Mouse (Mus musculus) limb, embryonic 10.5 days (tissue): ENCODE results near the gene Atxn1. TPM values are rescaled to one million over a fixed set of nuclear protein-coding genes. Genes with fewer than 3 reads are reported as not detected.

Experiments
- DNase-seq: peaks from one replicate; pipeline ENCODE4 v3.0.0-alpha.2; 2017; ENCODE audit warnings: low spot score
- H3K27ac ChIP-seq: fragments of 300-500 bp; sonication (generic); 2 replicates; pipeline ENCODE4 v1.5.1; 2016; ENCODE audit warnings: mild to moderate bottlenecking
- H3K27me3 ChIP-seq: fragments of 300-500 bp; sonication (generic); 2 replicates; pipeline ENCODE4 v1.6.1; 2016; ENCODE audit warnings: low read depth, mild to moderate bottlenecking; ENCODE audit not compliant: poor library complexity, severe bottlenecking
- H3K36me3 ChIP-seq: fragments of 300-500 bp; sonication (generic); 2 replicates; pipeline ENCODE4 v1.6.1; 2016; ENCODE audit warnings: mild to moderate bottlenecking, moderate library complexity
- H3K4me1 ChIP-seq: fragments of 300-500 bp; sonication (generic); 2 replicates; pipeline ENCODE4 v1.6.1; 2016
- H3K4me3 ChIP-seq: fragments of 300-500 bp; sonication (generic); 2 replicates; pipeline ENCODE4 v1.5.1; 2016; ENCODE audit warnings: mild to moderate bottlenecking, moderate library complexity
- H3K9me3 ChIP-seq: fragments of 300-500 bp; sonication (generic); replicated peaks from 2 replicates; pipeline ENCODE4 v1.6.1; 2016; ENCODE audit warnings: mild to moderate bottlenecking
- WGBS: fragments of 180-500 bp; shearing (Covaris S2); methylation state at CpG from one replicate; pipeline ENCODE4 v1.1.7; 2016; 5-methylcytosine and 5-hydroxymethylcytosine counted together
- polyA plus RNA-seq: library from polyadenylated mRNA; unstranded; fragments of >200 nt; fragmentation: Nextera tagmentation; extraction: Ambion mirVana; gene quantifications from 2 replicates; pipeline ENCODE4 v1.2.1, GENCODE M21; 2016

Atxn1 gene
- polyA plus RNA-seq, 1 experiment from 2014 or later, result 1.4 TPM

- 7% methylated on average over 24 of the region's 24 CpGs for WGBS
These were observed 448.1 kb downstream of the Atxn1 start for GRCm38 (mm10) chr13:45516501-45517393.

GRCm38 (mm10) chr13:45514832-45515422, 449.9 kb downstream of the Atxn1 start:
- Histone ChIP-seq H3K4me1 (peaks cover 48% of the 10 kb centered on the region), H3K27ac (no peak overlapping the region), H3K36me3 (no peaks in the 10 kb centered on the region), H3K4me3 (no peak overlapping the region), H3K27me3 (no peaks in the 10 kb centered on the region), H3K9me3 (no peaks in the 10 kb centered on the region)
- 54% methylated on average over 8 of the region's 8 CpGs for WGBS
- no peak for DNase-seq

More at GRCm38 (mm10) chr13:45516501-45517393, 448.1 kb downstream of the Atxn1 start:
- H3K27ac ChIP-seq, result peak overlapping the region; percentile 89
- H3K36me3 ChIP-seq, result peaks cover 3% of the 10 kb centered on the region; the same call in 1 of the 2 replicates
- H3K4me1 ChIP-seq, result peaks cover 40% of the 10 kb centered on the region
- peak overlapping the region; percentile 48 for H3K4me3 ChIP-seq
- H3K27me3 ChIP-seq, result no peaks in the 10 kb centered on the region
- DNase-seq, result peak; percentile 86
- no peaks in the 10 kb centered on the region for H3K9me3 ChIP-seq

- WGBS, result 90% methylated on average over 5 of the region's 5 CpGs
- peaks cover 48% of the 10 kb centered on the region for H3K4me1 ChIP-seq
These were observed 450.7 kb downstream of the Atxn1 start for GRCm38 (mm10) chr13:45514115-45514514.

GRCm38 (mm10) chr13:45513009-45513984, 451.5 kb downstream of the Atxn1 start:
- peaks cover 11% of the 10 kb centered on the region for H3K27me3 ChIP-seq
- DNase-seq, result no peak
- 87% methylated on average over 12 of the region's 12 CpGs for WGBS
- peaks cover 53% of the 10 kb centered on the region for H3K4me1 ChIP-seq
- H3K36me3 ChIP-seq, result no peaks in the 10 kb centered on the region
- H3K27ac ChIP-seq, result peak overlapping the region; percentile 50
- H3K4me3 ChIP-seq, result no peak overlapping the region
- H3K9me3 ChIP-seq, result no peaks in the 10 kb centered on the region

More at GRCm38 (mm10) chr13:45514115-45514514, 450.7 kb downstream of the Atxn1 start:
- H3K27me3 ChIP-seq, result peaks cover 3% of the 10 kb centered on the region; the same call in 1 of the 2 replicates
- DNase-seq, result no peak
- H3K36me3 ChIP-seq, result no peaks in the 10 kb centered on the region
- H3K4me3 ChIP-seq, result no peak overlapping the region
- no peaks in the 10 kb centered on the region for H3K9me3 ChIP-seq
- H3K27ac ChIP-seq, result 0 out of 2 replicates have a peak overlapping the region, but pooled peaks have one; percentile 31

DNA sequence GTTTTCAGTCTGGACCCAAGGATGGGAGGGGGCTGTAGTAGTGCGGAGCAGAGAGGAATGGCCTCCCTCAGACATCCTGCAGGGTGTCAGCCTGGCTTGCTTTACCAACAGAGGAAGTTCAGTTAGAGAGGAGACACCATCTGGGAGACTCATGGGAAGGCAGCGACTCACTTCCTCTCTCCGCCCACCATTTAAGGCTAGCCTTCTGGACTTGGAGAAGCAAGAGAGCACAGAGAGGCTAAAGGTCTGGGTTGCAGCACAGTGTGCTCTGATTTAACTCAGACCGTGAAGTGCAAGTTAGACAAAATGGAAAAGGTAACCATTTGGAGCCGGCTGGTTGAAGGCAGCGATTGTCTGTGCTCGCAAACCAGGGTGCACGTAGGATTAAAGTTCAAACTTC, 452.3 kb downstream of the Atxn1 start:
- H3K27me3 ChIP-seq, result peaks cover 17% of the 10 kb centered on the region
- H3K9me3 ChIP-seq, result no peaks in the 10 kb centered on the region
- H3K36me3 ChIP-seq, result no peaks in the 10 kb centered on the region
- no peak overlapping the region for H3K4me3 ChIP-seq
- peaks cover 61% of the 10 kb centered on the region for H3K4me1 ChIP-seq
- peak overlapping the region; percentile 50 for H3K27ac ChIP-seq
- 78% methylated on average over 8 of the region's 8 CpGs for WGBS
- DNase-seq, result no peak

DNA sequence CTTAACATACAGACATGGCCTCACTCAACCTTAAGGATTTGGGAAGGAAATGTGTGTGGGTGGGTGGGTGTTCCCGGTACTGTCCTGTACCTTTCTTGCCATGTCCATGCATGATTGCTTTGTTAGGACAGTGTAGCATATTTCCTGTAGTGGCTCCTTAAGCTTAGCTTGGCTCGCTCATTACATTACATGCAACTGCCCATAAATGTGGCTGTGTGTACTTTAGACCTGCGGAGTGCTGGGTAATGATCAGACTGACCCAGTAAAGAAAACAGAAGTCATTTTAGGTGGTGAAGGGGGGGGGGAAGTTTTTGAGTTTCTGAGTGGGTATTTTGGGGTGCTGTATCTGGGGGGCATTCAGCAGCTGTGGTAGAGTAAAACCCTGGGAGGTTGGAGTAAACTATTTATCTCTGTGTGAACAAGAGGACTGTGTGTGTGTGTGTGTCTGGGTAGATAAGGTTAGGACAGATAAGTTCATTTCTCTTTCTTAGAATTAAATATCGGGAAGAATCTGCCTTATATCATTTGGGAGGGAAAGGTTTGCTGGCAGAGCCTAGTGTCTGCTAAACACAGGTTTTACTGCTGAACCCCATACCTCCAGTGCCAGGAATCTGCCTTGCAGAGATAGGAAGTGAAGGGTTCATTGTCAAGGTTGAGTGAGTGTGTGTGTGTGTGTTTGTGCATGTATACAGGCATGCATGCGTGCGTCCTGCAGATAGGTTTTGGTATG, 452.9 kb downstream of the Atxn1 start:
- Histone ChIP-seq H3K4me3 (no peak overlapping the region), H3K9me3 (no peaks in the 10 kb centered on the region), H3K36me3 (no peaks in the 10 kb centered on the region), H3K27ac (peak overlapping the region; percentile 50; the same call in 1 of the 2 replicates), H3K27me3 (peaks cover 22% of the 10 kb centered on the region), H3K4me1 (peaks cover 61% of the 10 kb centered on the region)
- DNase-seq, result no peak
- 93% methylated on average over 6 of the region's 6 CpGs for WGBS

DNA sequence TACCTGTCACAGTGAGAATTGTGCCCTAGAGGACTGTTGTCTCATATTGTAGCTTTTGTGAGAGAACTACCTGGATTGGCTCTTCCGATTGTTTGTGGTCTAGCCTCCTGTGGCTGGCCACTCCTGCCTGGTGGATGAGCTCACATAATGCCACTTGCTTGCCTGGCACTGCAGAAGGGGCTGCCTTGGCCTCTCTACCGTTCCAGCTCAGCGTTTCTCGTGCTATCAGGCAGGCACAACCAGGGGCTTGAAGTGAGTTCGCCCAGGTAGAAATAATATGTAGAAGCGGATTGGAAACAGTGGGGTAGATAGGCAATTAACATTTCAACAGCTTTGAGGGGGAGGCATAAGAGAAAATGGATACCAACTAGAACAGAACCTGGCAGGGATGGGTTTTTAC, 455.4 kb downstream of the Atxn1 start:
- peaks cover 22% of the 10 kb centered on the region for H3K27me3 ChIP-seq
- H3K36me3 ChIP-seq, result no peaks in the 10 kb centered on the region
- WGBS, result 76% methylated on average over 6 of the region's 6 CpGs
- DNase-seq, result no peak
- H3K9me3 ChIP-seq, result no peaks in the 10 kb centered on the region
- H3K4me1 ChIP-seq, result peaks cover 39% of the 10 kb centered on the region
- H3K4me3 ChIP-seq, result no peak overlapping the region
- H3K27ac ChIP-seq, result no peak overlapping the region

GRCm38 (mm10) chr13:45508495-45508894, 456.3 kb downstream of the Atxn1 start:
- peaks cover 37% of the 10 kb centered on the region for H3K4me1 ChIP-seq
- no peaks in the 10 kb centered on the region for H3K36me3 ChIP-seq
- no peaks in the 10 kb centered on the region for H3K9me3 ChIP-seq
- DNase-seq, result peak; percentile 49
- WGBS, result 3% methylated on average over 8 of the region's 8 CpGs
- H3K27ac ChIP-seq, result peak overlapping the region; percentile 4; the same call in 1 of the 2 replicates
- peaks cover 22% of the 10 kb centered on the region for H3K27me3 ChIP-seq
- H3K4me3 ChIP-seq, result peak overlapping the region; percentile 70

DNA sequence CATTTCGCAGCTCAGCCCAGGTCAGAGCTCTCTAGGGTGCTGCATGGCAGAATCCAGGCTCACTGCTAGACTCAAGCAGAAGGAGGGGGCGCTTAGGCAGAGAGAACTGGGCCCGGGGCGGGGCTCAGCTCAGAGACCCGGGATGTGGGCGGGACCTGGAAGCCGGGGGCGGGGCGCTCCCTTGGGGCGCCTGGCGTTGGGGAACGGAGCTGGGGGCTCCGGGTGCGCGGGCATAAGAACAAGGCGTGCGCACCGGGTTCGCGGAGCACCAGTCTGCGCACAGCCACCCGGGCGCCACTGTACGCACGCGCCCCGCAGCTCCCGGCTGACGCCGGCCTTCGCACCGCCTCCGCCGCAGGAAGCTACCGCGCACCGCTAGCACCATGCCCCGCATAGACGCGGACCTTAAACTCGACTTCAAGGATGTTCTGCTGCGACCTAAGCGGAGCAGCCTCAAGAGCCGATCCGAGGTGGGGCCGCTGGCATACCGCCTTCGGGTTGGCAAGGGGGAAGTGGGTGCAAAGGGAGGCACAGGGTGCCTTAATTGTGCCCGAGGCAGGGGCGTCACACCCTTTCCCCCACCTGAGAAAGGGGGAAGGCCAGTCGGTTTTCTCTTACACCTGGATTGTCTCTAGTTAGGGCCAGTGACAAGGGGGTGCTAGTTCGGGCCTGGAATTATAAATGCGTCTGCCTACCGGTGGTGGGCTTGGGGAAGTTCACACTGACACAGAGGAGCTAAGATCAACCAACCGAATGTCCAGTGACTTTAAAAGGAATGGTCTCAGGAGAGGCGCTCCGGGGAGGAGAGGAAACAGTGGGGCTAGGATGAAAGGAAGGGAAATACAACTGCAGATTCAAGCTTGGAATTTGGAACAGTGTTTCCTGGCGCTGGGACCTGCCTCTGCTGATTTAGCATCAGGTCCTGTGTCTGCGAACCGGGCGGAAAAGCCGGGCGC, 457.3 kb downstream of the Atxn1 start, which contains the start of gene Gmpr:
TSS of gene Gmpr (plus strand) at position 171 of the 956 bp plus-strand sequence.
- Histone ChIP-seq H3K4me3 (peak within 1 kb of the TSS; percentile 70), H3K36me3 (no peaks in the 10 kb centered on the region), H3K27me3 (peaks cover 22% of the 10 kb centered on the region), H3K4me1 (peaks cover 34% of the 10 kb centered on the region), H3K9me3 (no peaks in the 10 kb centered on the region), H3K27ac (peak within 1 kb of the TSS; percentile 80)
- under 1% methylated on average over 63 of the region's 63 CpGs for WGBS
- peak; percentile 83 for DNase-seq

DNA sequence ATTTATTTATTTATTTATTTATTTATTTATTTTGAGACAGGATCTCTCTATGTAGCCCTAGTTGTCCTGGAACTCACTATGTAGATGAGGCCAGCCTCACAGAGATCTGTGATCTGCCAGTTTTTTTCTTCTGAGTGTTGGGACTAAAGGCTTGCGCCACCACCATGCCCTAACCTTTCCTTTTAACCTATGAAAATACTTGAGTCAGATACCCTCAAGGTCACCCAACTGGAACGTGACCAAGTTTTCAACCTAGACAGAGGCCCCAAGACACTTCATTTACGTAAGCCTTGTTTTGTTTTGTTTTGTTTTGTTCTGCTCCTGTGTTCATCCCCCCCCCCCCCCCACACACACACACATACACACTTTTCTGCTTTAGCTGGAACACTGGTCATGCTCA, 459.3 kb downstream of the Atxn1 start:
- Histone ChIP-seq H3K27me3 (peaks cover 22% of the 10 kb centered on the region), H3K4me1 (peaks cover 19% of the 10 kb centered on the region), H3K36me3 (no peaks in the 10 kb centered on the region), H3K4me3 (no peak overlapping the region), H3K9me3 (no peaks in the 10 kb centered on the region), H3K27ac (no peak overlapping the region)
- WGBS, result 91% methylated on average over 3 of the region's 3 CpGs
- DNase-seq, result no peak

DNA sequence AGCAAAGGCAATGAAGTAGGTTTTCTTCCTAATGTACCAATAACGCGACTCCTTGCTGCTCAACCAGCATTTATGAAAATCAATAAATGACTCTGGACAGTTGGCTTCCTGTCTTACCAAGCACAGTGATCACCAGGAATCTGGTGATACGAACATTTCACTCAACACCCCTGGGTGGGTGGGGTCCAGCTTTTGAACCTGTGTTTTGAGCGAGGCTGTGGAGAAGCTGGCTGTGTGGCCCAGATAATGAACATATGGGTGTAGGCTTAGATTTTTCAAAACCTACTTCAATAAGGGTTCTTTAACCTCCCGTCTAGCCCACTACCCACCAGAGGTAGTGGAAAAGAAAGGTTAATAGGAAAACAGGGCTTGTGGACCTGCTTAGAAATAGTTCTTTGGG, 462.0 kb downstream of the Atxn1 start:
- WGBS, result 92% methylated on average over 5 of the region's 5 CpGs
- H3K4me1 ChIP-seq, result peaks cover 9% of the 10 kb centered on the region
- no peak overlapping the region for H3K27ac ChIP-seq
- H3K4me3 ChIP-seq, result no peak overlapping the region
- H3K9me3 ChIP-seq, result no peaks in the 10 kb centered on the region
- H3K36me3 ChIP-seq, result no peaks in the 10 kb centered on the region
- DNase-seq, result no peak
- 0 out of 2 replicates have a peak, but pooled peaks cover 7% of the 10 kb centered on the region for H3K27me3 ChIP-seq
